Mouse (Mus musculus) megakaryocyte-erythroid progenitor cell, adult 5-6 weeks (primary cell): ENCODE data around the gene Dyrk3. TPM values are rescaled to one million over a fixed set of nuclear protein-coding genes. Genes with fewer than 3 reads are reported as not detected.

Source experiments
- ATAC-seq: replicated peaks from 2 replicates; pipeline ENCODE4 v1.8.0; 2016; ENCODE audit warnings: mild to moderate bottlenecking, inconsistent platforms; ENCODE audit not compliant: severe bottlenecking, poor library complexity, low FRiP score, low TSS enrichment
- total RNA-seq, 2 experiments: library from RNA; stranded (forward) in 1 of 2; stranded (reverse) in 1 of 2; fragments of 200-1000, 215-1000 nt in 1 of 2; fragments of >200 nt in 1 of 2; fragmentation: Nextera tagmentation in 1 of 2; gene quantifications; 2 replicates each; pipeline ENCODE4 v1.2.3; 2014 to 2017

Dyrk3 gene
- total RNA-seq, 2 experiments from 2014 or later = 19.6 to 31.3 TPM

DNA sequence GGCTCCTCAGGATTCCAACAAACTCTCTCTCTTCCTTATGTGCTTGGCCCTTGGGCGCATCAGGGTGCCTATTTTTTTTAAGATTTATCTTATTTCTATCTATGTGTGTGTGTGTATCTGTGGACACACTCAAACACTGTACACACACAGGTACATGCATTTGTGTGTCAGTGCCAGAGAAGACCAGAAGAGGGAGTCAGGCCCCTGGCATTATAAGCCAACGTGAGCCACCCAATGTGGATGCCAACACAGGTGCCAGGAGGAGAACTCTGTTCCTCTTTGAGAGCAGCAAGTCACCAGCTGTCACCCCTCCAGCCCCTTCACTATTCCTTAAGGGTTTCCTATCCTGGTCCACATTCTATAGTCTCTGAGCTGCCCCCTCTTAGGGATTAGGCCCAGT lies 19.1 kb downstream of the Dyrk3 start:
- ATAC-seq = peak; percentile 77

DNA sequence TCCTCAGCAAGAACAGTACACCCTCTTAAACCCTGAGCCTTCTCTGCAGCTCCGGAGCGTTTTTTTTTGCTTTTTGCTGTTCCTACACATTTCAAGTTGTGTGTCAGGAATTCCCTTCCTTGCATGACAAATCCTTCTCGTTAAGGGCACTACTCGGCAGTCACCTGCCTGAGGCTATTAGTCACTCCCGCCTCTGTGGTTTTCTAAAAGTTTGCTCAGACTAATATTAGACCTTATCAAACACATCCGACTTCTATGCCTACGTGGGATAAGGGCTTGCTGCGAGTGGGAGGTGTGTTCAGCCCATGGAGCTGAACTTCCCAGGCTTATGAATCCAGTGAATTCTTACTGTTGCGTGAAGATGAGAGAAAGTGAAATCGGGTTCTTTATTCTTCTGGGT lies 19.6 kb downstream of the Dyrk3 start:
- no peak for ATAC-seq

DNA sequence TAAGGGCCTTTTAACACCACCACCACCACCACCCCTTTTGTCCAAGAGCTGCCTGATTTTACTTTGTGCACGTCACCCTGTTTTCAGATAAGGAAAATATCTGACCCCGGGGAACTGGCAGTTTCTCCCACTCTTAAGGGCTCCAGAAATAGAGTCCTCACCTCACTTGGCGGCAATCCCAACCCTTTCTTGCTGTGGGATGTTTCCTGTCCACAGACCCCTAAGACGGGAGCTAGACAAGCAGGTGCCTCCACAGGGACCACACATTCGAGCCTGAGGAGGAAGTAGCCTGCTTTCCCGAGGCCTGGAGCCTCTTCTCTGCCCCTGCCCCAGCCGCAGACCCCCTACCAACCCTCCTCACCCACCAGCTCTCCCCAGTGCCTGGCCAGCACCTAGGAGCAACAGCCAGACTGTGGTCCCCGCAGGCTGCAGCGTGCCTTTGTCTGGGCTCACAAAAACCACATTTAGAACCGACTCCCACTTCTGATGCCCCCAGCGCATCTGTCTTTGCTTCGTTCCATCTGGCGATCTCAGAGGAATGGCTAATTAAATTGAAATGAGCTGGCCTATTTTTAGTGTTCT lies 21.6 kb downstream of the Dyrk3 start:
- no peak for ATAC-seq

DNA sequence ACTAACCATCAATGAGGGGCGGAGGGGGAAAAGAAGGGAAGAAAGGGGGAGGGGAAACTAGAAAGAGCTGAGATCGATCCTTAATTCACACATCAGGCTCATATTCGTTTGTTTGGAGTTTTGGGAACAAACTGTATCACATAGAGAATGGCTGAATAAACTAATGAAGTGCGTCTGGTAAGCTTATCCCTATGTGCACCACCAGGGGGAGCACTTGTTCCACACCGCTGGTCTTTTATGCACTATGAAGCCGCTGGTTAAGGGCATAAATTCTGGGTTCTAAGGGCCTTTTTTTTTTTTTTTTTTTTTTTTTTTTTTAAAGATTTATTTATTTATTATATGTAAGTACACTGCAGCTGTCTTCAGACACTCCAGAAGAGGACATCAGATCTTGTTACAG lies 22.2 kb downstream of the Dyrk3 start:
- ATAC-seq = peak; percentile 50; the same call in 1 of the 2 replicates

DNA sequence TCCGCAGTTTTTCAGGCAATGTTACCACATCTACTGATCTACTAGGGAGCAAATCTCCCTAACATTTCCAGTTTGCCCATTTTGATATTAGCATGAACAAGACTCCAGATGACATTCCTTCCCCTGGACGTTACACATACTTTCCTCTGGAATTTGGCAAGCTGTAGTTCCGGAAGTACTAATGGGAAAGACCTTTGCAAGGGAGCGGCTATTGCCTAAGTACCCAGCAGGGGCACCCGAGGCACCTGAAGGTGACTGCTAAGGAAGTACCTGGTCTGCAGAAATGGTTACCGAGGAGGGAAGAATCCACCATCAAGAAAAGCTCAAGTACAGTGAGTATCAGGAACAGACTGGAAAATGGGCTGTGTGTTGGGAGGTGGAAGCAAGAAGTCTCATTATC lies 25.6 kb downstream of the Dyrk3 start:
- ATAC-seq = no peak

DNA sequence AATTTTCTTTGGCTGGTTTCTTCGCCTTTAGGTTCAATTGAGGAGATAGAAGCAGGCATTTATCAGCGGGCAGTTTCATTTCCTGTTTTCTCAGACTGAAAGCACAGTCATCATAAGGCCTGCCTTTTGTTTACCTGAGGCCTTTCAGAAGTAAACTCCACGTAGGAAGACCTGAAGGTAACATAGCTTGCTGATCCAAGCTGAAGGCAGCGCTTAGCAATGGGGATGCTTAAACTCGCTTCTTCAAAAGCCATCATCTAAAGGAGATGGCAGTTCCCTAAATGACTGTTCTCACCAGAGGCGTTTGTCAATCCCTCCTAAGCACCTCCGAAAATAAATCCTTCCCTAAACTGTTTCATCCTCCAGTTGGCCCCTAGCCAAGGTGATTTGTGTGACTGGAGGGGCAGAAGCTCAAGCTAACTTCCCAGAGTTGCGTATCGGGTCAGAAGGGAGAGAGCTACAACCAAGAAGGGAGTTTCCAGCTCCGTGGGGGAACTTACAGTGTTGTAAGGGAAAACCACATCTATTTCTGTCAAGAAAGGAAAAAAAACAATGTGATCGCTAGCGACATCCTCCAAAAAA lies 27.5 kb downstream of the Dyrk3 start:
- no peak for ATAC-seq

DNA sequence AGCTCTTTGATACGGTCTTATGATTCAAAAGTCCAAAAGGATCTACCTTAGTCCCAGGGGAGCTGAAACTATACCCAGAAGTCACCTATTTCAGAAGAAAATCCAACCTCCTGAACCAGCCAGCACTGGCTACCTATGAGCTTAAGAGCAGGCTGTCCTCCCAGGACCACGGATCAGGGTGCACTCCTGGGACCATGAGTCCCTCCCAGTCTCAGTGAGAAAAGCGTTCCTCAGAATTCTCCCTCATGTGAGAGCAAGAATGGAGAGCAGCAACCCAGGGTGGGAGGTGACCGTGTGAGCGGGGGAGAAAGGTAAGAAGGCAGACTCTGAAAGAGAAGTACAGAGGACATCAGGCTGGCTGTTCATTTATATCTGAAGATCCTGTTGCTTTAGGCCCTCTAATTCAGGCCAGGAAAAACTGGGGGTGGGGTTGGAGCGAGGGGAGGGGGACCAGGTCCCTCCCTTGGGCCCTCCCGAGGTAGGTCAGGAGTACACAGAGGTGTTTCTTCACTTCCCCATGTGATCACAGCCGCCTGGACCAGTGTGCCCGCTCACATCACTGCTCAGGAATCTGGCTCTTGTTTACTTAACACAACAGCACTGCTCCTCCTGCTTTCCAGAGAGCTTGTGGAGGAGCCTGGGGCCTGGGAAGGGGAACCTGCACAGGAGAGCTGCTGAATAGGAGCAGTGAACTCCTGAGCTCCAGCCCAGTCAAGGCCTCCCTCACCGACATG lies 30.4 kb downstream of the Dyrk3 start:
- ATAC-seq = no peak

DNA sequence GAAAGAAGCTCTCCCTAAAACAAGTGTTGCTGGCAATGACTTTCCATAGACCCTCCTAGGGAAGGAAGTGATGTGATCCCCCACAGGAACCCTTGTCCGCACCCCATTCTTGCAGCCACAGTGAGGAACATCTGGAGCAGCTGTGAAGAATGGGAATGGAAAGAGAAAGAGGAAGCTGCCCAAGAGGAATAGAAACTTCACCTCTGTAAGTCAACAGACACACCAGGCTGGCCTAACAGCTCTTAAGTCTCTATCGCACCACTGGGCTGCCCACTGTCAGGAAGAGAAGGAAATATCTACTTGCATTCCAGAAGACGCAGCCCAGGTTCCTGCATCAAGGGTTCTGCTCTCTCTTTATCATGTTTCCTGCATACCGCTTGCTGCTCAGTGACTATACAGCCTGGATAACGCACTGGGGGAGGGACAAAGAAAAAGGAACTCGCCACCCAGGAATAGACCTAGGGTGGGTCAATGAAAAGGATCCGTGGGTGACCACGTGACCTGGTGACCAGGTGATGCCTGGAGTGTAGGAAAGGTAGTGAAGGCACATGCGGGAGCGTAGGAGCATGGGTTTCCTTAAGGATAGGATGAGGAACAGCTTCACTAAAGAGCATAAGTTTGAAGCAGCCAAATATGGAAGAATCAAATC lies 34.2 kb downstream of the Dyrk3 start:
- ATAC-seq = peak; percentile 69

DNA sequence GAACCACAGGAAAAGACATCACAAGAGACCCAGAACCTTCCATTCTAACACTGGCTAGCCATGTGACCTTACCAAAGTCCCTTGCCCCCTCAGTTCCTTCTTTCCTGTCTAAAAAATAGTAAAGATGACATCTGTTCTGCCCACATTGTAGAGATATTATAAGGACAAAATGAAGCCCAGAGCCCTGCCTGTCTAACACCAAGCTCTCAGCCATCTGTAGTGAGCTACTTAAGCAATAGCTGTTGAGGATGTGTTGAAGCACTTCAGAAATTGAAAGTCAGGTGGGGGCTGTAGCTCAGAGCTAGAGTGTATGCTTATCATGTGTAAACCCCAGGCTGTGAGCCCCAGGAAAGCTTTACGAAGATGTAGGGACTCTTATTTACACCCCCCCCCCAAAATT lies 37.3 kb downstream of the Dyrk3 start:
- ATAC-seq = no peak

DNA sequence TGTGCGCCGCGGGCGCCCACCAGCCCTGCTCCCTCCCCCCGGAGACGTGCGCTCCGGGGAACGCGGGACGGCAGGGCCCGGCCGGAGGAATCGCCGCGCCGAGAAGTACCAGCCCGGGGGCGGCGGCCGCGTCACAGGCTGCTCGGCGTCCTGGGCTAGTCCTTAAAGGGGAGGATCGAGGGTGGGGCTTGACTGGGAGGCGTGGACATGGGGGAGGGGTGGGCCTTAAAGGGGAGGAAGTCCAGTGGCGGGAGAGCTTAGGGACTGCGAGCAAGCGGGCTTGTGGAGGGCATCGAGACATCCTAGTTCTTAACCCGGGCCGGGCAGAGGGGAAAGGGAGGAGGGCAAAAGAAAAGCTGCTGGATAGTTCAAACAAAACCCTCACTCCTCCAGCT lies 40.4 kb downstream of the Dyrk3 start, which contains the start of gene Mapkapk2:
Gene Mapkapk2, minus strand, starts transcription at position 127 of the 395 bp plus-strand sequence.
- ATAC-seq = peak; percentile 89

DNA sequence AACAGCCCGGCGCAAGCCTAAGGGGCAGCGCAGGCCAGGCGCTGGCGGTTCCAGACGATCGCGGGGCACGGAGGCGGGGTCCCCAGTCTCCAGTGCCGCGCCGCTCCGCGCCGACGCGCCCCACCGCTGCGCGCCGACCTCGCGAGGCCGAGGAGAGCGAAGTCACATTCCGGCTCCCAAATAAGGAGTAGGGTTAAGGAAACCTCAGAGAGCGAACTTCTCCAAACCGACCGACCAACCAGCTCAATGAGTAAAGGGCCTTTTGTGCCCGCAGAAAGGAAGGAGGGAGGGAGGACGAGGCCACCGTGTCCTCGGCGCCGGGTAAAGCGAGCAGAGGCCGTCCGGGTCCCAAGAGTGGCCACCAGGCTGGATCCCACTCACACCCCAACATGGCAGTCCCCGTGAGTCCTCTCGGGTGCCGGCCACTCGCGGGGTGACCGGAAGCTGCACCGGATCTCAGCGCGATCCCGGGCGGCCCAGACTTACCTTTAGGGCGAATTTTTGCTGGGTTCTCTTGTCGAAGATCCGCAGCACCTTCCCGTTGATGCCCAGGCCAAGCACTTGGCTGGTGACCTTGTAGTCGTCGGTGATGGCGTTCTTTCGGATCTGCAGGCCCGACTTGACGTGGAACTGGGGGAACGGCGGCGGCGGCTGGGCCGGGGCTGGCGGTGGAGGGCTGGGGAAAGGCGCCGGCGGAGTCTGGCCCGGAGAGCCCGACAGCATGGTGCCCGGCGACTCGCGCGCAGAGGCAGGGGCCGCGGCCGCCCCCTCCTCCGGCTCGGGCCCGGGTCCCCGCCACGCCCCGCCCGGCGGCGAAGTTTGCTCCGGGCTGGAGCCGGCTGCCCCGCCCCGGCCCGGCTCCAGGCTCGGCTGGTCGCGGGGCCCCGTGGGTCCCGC lies 41.1 kb downstream of the Dyrk3 start:
- ATAC-seq = peak; percentile 51

DNA sequence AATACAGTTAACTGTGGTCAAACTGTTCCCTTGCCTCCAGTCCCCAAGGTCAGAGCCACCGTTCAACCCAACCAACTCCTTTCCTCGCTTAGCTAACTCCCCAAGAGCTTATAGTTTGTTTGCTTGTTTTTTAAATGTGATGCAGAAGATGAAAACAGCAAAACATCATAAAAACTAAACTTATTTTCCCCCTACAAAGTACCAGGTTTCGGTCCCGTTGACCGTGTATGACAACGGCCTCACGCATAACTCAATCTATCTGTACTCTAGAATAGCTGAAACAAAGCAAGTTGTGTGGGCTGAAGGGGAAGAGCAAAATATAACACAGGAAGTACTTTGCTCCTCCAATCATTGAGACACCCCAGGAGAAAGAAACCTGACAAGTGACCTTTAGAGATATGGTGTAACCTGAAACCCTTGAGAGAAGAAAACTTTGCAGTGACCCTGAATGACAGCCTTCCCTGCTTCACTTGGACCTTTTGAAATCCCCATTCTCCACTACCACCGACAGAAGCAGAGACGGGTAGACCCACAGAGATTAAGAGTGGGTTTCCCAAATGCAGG lies 41.9 kb downstream of the Dyrk3 start:
- peak; percentile 20; the same call in 1 of the 2 replicates for ATAC-seq

DNA sequence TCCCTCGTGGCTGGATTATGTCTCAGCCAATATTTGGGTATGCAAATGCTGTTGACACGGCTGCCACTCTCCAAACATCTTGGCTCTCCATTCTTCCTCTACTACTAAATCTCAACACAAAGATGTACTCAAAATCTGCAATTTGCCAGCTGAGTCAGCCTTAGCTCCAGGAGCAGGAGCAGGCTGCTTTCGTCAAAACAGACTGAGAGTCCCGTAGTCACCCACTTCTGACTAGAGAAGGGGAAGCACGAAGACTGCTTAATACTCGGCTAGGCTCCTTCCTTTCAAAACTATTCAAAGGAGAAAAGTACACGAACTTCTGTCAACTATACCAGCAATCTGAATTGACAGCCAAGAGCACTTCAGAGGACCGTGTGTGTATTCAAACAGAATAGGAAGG lies 42.6 kb downstream of the Dyrk3 start:
- ATAC-seq = no peak

DNA sequence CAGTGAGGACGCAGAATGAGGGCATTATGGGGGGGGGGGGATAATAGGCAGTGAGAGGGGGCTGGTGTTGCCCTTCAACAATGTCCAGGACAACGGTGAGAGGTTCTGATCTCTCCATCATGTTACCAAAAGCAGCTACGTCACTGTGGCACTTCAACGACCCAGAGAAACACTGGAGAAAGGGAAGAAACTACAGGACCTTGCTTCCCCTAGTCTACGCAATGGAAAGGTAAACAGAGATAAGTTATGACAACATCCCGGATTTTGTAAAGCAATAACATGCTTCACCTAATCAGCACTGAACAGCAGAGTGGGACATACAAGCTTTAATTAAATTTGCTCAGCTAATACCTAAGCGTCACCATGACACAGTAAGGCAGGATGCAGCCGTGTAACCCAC lies 44.3 kb downstream of the Dyrk3 start:
- ATAC-seq = no peak

DNA sequence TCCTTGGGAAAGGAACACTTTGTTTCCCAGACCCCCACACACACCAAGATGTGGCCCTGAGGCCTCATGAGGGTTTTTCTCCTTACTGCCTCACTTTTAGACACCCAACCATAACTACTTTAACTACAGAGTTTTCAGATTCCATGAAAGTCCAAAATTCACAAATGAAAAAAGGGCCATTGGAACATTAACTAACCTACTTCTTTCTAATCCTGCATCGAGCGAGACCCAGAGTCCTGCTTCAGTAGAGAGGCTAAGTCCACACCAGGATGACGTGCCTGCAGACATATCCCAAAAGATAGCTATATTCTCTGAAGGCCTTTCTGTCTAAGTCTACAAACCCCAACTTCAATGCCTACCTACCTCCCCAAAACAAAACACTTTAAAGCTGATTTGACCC lies 45.3 kb downstream of the Dyrk3 start:
- ATAC-seq = no peak

DNA sequence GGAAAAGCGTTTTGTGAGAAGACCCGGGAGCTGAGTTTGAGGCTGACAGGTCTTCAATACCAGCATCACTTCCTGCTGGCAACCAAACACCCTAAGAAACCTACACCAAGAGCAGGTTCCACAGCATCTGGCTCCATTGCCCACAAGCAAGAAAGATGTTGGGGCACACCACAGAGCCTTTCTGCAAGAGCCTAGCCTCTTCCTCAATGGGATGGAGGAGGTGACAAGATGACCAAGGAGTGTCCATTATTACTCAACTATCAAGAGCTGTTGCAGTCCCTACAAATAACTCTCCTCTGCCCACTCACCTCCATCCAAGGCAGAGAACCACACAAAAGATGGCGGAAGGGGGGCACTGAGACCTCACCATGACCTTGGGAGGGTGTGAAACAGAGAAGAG lies 46.0 kb downstream of the Dyrk3 start:
- no peak for ATAC-seq

DNA sequence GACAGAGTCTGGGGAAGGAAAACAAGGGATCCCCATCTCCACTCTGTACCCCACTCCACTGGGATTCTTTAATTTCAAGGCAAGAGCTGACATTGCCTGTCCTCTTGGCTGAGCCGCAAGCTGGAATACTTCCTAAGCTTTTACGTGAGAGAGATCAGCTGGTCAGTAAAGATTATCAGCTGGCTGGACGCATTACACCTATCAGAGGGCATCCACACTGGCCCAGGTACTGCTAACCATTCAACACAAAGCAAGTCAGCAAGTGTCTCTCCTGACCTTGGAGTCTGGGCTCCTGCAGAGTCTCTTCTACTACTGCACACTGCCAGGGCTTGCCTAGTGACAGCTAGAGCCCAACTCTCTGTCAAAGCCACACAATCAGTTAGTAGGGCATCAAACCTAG lies 46.7 kb downstream of the Dyrk3 start:
- ATAC-seq = no peak

DNA sequence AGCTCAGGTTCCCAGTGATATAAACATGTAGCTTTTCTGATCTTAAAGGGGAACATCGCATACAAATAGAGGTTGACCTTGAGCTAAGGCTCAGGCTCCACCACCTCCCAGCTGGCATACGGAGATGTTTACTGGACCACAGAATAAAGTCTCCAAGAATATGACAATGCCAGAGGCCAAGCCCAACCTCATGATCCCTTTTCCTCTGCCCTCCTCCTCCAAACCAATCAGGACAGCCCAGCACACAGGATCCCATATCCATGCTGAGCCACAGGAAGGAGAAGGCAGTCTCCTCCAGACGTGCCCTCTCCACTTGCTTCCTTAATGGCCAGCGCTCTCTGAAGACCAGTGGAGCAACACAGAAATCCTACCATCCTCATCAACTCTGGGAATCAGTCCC lies 47.3 kb downstream of the Dyrk3 start:
- no peak for ATAC-seq

DNA sequence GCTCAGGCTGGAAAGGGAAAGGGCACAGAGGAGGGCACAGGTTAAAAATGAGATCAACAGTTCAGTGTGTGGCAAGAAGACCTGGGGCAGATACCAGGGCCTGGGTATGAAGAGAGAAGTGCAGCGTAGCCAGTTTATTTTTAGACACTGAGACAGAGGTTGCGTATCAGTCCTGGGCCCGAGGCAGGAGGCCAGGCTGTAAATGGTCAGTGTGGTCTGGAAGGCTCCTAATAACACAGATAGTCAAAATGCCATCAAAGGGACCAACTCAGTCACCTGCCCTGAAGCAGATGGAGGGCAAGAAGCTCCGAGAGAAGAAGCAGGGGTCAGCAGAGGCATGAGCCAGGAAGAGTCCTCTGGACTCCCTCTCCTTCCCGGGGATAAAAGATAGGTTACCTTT lies 47.9 kb downstream of the Dyrk3 start:
- ATAC-seq = no peak
